Mouse (Mus musculus): ENCODE data around the gene Foxc2. TPM values are rescaled to one million over a fixed set of nuclear protein-coding genes. Genes with fewer than 3 reads are reported as not detected.

Gene Foxc2
- polyA plus RNA-seq, 1 experiment from 2014 or later: 40.8 TPM

DNA sequence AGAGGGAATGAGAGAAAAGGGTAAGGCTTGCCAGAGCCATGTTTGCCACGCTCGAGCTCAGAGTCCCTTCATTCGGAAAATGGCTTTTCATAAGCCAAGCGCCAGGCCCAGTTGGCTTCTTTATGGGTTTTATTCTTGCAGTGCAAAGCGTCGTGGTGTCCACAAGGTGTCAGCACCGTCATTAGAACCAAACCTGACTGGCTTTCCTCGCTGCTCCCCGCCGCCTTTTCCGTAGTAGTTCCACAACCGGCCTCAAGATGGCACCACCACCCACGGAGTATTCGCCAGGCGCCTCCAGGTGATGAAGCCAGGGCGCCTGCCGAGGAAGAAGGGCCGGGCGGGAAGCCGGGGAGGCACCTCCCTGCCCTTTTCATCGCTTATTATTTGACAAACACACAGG is 2.7 kb upstream of the Foxc2 start:
- WGBS: 1% methylated on average over 21 of the region's 21 CpGs
- Histone ChIP-seq H3K4me2 (peak overlapping the region; percentile 82), H3K36me3 (no peaks in the 10 kb centered on the region), H3K4me1 (peaks cover 49% of the 10 kb centered on the region), H3K27ac (no peak overlapping the region), H3K27me3 (peaks cover 49% of the 10 kb centered on the region), H3K4me3 (replicated peaks) (peak overlapping the region; percentile 88), H3K9me3 (replicated peaks) (no peaks in the 10 kb centered on the region), H3K9ac (no peak overlapping the region)
- ATAC-seq (replicated peaks; ENCODE audit: low FRiP score): no peak

GRCm38 (mm10) chr8:121115136-121115535 is 835 bp upstream of the Foxc2 start:
- Histone ChIP-seq H3K27ac (peak overlapping the region; percentile 70), H3K4me2 (peak overlapping the region; percentile 82), H3K27me3 (peaks cover 53% of the 10 kb centered on the region), H3K36me3 (no peaks in the 10 kb centered on the region), H3K4me1 (peaks cover 47% of the 10 kb centered on the region), H3K4me3 (replicated peaks) (peak overlapping the region; percentile 88), H3K9me3 (replicated peaks) (no peaks in the 10 kb centered on the region), H3K9ac (peak overlapping the region; percentile 55)
- ATAC-seq (replicated peaks; ENCODE audit: low FRiP score): no peak
- WGBS: 3% methylated on average over 25 of the region's 25 CpGs

DNA sequence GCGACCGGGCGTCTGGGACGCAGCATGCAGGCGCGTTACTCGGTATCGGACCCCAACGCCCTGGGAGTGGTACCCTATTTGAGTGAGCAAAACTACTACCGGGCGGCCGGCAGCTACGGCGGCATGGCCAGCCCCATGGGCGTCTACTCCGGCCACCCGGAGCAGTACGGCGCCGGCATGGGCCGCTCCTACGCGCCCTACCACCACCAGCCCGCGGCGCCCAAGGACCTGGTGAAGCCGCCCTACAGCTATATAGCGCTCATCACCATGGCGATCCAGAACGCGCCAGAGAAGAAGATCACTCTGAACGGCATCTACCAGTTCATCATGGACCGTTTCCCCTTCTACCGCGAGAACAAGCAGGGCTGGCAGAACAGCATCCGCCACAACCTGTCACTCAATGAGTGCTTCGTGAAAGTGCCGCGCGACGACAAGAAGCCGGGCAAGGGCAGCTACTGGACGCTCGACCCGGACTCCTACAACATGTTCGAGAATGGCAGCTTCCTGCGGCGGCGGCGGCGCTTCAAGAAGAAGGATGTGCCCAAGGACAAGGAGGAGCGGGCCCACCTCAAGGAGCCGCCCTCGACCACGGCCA is 717 bp downstream of the Foxc2 start:
- peak overlapping the region; percentile 82 for H3K4me2 ChIP-seq
- peak; percentile 65 for ATAC-seq (replicated peaks; ENCODE audit: low FRiP score)
- H3K27me3 ChIP-seq: peaks cover 60% of the 10 kb centered on the region
- peak overlapping the region; percentile 88 for H3K4me3 ChIP-seq (replicated peaks)
- H3K27ac ChIP-seq: peak overlapping the region; percentile 98
- H3K9ac ChIP-seq: peak overlapping the region; percentile 93
- under 1% methylated on average over 54 of the region's 55 CpGs for WGBS
- no peaks in the 10 kb centered on the region for H3K9me3 ChIP-seq (replicated peaks)
- peaks cover 61% of the 10 kb centered on the region for H3K4me1 ChIP-seq
- peaks cover under 1% of the 10 kb centered on the region for H3K36me3 ChIP-seq

GRCm38 (mm10) chr8:121117186-121117651 is 1.2 kb downstream of the Foxc2 start:
- no peak for ATAC-seq (replicated peaks; ENCODE audit: low FRiP score)
- Histone ChIP-seq H3K27me3 (peaks cover 63% of the 10 kb centered on the region), H3K36me3 (peaks cover 6% of the 10 kb centered on the region), H3K4me2 (peak overlapping the region; percentile 82), H3K9ac (peak overlapping the region; percentile 93), H3K4me3 (replicated peaks) (peak overlapping the region; percentile 88), H3K4me1 (peaks cover 66% of the 10 kb centered on the region), H3K27ac (peak overlapping the region; percentile 98), H3K9me3 (replicated peaks) (no peaks in the 10 kb centered on the region)
- under 1% methylated on average over 62 of the region's 62 CpGs for WGBS

GRCm38 (mm10) chr8:121117906-121118305 is 1.9 kb downstream of the Foxc2 start:
- Histone ChIP-seq H3K27ac (peak overlapping the region; percentile 98), H3K4me3 (replicated peaks) (peak overlapping the region; percentile 88), H3K4me1 (peaks cover 72% of the 10 kb centered on the region), H3K36me3 (peaks cover 13% of the 10 kb centered on the region), H3K27me3 (peaks cover 65% of the 10 kb centered on the region), H3K4me2 (peak overlapping the region; percentile 82), H3K9ac (peak overlapping the region; percentile 93), H3K9me3 (replicated peaks) (no peaks in the 10 kb centered on the region)
- ATAC-seq (replicated peaks; ENCODE audit: low FRiP score): no peak
- under 1% methylated on average over 28 of the region's 28 CpGs for WGBS

DNA sequence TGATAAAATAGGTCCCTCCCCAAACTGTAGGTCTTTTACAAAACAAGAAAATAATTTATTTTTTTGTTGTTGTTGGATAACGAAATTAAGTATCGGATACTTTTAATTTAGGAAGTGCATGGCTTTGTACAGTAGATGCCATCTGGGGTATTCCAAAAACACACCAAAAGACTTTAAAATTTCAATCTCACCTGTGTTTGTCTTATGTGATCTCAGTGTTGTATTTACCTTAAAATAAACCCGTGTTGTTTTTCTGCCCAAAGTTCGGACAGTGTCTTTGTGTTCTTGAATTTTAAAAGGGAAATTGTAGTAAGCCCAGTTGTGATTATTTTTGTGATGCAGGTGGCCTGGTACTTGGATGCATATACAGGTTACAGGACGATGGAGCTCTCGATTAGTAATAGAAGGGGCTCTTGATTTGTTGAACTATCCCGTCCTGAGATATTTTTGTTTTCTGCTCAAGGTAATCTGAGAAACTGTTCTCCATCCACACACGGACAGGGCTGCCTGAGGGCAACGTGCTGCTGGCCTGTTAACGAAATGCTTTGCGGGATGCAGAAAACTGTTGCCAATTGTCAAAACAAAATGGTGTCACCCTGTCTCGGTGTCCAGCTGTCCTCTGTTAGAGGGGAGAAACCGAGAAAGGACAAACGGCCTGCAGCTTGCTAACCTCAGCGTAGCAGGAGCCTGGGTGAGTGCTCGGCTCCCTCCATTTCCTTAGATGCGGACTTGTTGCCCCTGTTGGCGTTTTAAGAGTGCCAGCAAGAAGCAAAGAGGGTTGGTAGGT is 2.9 kb downstream of the Foxc2 start:
- Histone ChIP-seq H3K27ac (peak overlapping the region; percentile 98), H3K4me1 (peaks cover 71% of the 10 kb centered on the region), H3K4me3 (replicated peaks) (peak overlapping the region; percentile 88), H3K9ac (peak overlapping the region; percentile 93), H3K9me3 (replicated peaks) (no peaks in the 10 kb centered on the region), H3K27me3 (peaks cover 68% of the 10 kb centered on the region), H3K36me3 (peaks cover 19% of the 10 kb centered on the region), H3K4me2 (peak overlapping the region; percentile 82)
- ATAC-seq (replicated peaks; ENCODE audit: low FRiP score): no peak
- whole genome bisulfite sequencing: 2% methylated on average over 18 of the region's 18 CpGs

- Histone ChIP-seq H3K36me3 (peaks cover 19% of the 10 kb centered on the region), H3K9ac (peak overlapping the region; percentile 93), H3K27ac (peak overlapping the region; percentile 98), H3K4me2 (peak overlapping the region; percentile 82), H3K9me3 (replicated peaks) (no peaks in the 10 kb centered on the region), H3K27me3 (peaks cover 70% of the 10 kb centered on the region), H3K4me1 (peaks cover 69% of the 10 kb centered on the region), H3K4me3 (replicated peaks) (peak overlapping the region; percentile 88)
- 6% methylated on average over 12 of the region's 12 CpGs for WGBS
- ATAC-seq (replicated peaks; ENCODE audit: low FRiP score): no peak
Measured at GRCm38 (mm10) chr8:121119635-121120455, 3.9 kb downstream of the Foxc2 start.

DNA sequence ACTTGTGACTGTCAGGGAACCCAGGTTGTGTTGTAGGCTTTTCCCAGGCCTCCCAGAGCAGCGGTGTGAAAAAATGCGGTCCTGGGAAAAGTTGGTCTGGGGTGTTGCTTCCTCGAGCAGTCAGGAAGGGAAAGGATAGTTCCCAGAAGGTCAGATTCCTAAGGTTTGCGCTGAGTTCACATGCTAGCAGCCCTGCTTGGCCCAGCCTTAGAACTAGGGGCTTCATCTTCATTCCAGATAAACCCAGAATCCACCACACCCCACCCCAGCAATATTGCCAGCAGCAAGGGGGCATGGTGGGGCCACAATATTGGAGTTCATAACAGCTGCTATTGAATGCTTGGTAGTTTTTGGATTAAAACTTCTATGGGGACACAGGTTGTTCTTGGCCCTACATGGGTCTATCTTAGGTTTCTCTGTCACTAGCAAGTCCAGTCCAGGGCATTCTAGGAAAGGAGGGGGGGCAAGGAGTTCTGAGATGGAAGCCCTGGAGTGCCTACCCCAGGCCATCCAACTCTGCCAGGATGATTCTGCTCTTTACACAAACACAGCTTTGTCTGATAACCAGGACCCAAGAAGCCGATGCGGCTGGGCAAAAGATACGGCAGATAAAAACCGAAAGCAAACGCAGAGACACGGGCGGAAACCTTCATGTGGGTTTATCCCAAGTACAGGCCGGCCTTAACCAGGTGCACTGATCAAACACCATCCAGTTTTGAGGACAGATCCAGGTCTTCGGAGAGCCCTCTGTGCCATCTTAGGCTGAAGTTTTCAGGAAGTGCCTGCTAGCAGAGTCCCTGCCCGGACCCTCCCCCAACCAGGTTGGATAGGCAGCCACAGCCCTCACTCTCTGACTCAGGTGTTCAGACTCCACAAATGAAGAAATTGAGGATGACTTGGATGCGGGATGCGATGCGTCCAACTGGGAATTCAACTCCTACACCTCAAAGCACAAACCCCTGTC is 4.8 kb downstream of the Foxc2 start:
- 16% methylated on average over 17 of the region's 17 CpGs for WGBS
- H3K9ac ChIP-seq: peak overlapping the region; percentile 93
- peak overlapping the region; percentile 98 for H3K27ac ChIP-seq
- peak overlapping the region; percentile 82 for H3K4me2 ChIP-seq
- H3K4me1 ChIP-seq: peaks cover 72% of the 10 kb centered on the region
- no peaks in the 10 kb centered on the region for H3K9me3 ChIP-seq (replicated peaks)
- peak overlapping the region; percentile 88 for H3K4me3 ChIP-seq (replicated peaks)
- H3K36me3 ChIP-seq: peaks cover 19% of the 10 kb centered on the region
- peaks cover 68% of the 10 kb centered on the region for H3K27me3 ChIP-seq
- no peak for ATAC-seq (replicated peaks; ENCODE audit: low FRiP score)

- H3K4me3 ChIP-seq (replicated peaks): peak overlapping the region; percentile 88
- no peak for ATAC-seq (replicated peaks; ENCODE audit: low FRiP score)
- H3K27me3 ChIP-seq: peaks cover 70% of the 10 kb centered on the region
- peak overlapping the region; percentile 82 for H3K4me2 ChIP-seq
- WGBS: 31% methylated on average over 8 of the region's 8 CpGs
- H3K4me1 ChIP-seq: peaks cover 74% of the 10 kb centered on the region
- no peaks in the 10 kb centered on the region for H3K9me3 ChIP-seq (replicated peaks)
- H3K36me3 ChIP-seq: peaks cover 19% of the 10 kb centered on the region
- peak overlapping the region; percentile 98 for H3K27ac ChIP-seq
- peak overlapping the region; percentile 93 for H3K9ac ChIP-seq
Measured at GRCm38 (mm10) chr8:121121704-121122103, 5.7 kb downstream of the Foxc2 start.

DNA sequence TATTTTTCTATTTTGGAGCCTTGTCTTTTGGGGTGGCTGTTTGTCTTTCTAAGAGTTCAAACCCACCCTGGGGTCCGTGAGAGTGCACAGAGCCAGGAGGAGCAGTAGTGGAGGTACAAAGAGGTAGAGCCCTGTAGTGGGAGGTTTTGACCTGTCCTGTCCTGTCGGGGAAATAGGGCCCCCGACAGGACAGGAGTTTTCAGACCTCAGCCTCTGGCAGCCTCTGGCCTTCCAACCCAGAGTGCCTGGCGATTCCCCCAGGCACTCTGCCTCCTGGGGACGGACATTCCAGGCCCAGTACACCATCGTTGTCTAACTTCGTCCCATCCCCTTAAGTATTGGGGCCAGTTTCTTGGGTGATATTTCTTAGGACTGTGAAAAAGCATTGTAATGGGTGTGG is 6.4 kb downstream of the Foxc2 start:
- no peak for ATAC-seq (replicated peaks; ENCODE audit: low FRiP score)
- H3K36me3 ChIP-seq: peaks cover 19% of the 10 kb centered on the region
- H3K9me3 ChIP-seq (replicated peaks): no peaks in the 10 kb centered on the region
- H3K4me3 ChIP-seq (replicated peaks): peak overlapping the region; percentile 88
- H3K9ac ChIP-seq: 0 out of 2 replicates have a peak overlapping the region, but pooled peaks have one; percentile 93
- H3K4me1 ChIP-seq: peaks cover 74% of the 10 kb centered on the region
- peak overlapping the region; percentile 82 for H3K4me2 ChIP-seq
- H3K27ac ChIP-seq: peak overlapping the region; percentile 98
- WGBS: 34% methylated on average over 7 of the region's 7 CpGs
- peaks cover 70% of the 10 kb centered on the region for H3K27me3 ChIP-seq

DNA sequence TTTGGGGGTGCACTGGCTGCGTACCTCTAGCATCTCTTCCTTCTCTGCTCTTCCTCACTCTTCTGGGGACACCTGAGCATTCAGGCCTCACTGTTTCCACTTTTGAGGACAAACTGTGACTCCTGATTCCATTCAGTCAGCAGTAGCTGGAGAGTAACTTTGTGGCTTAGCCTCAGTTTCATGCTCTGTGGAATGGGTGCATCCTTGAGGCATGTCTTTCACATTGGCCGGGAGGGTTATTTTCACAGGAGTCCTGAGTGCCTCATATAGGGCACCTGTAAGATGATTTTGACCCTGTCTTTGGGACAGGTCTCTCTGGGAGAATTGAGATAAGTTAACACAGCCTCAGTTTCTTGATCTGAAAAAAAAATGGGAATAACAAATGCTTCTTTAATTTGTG is 7.1 kb downstream of the Foxc2 start:
- H3K27ac ChIP-seq: peak overlapping the region; percentile 98; the same call in 1 of the 2 replicates

More for the DNA sequence above, 7.1 kb downstream of the Foxc2 start:
- H3K36me3 ChIP-seq: peaks cover 19% of the 10 kb centered on the region
- H3K9me3 ChIP-seq (replicated peaks): no peaks in the 10 kb centered on the region
- H3K27me3 ChIP-seq: peaks cover 72% of the 10 kb centered on the region
- no peak overlapping the region for H3K4me3 ChIP-seq (replicated peaks)
- no peak for ATAC-seq (replicated peaks; ENCODE audit: low FRiP score)
- WGBS: 72% methylated on average over 2 of the region's 2 CpGs
- peak overlapping the region; percentile 82 for H3K4me2 ChIP-seq
- 0 out of 2 replicates have a peak overlapping the region, but pooled peaks have one; percentile 93 for H3K9ac ChIP-seq
- H3K4me1 ChIP-seq: peaks cover 76% of the 10 kb centered on the region

Measured in kidney, embryonic 15.5 days (tissue).